Mouse (Mus musculus) retina, postnatal 1 day (tissue): ENCODE data around the gene Tcf21.
A peak's percentile ranks its signal among the peaks of the same experiment; 100 is the strongest.

Experiments
- DNase-seq: peaks from one replicate; pipeline ENCODE4 v3.0.0-alpha.2; 2012

Gene Tcf21

GRCm38 (mm10) chr10:22819871-22820590 lies at the start of gene Tcf21:
Tcf21 (minus strand) TSS chr10:22820174.
- DNase-seq, result peak; percentile 35

GRCm38 (mm10) chr10:22868386-22868918 lies 48.5 kb upstream of the Tcf21 start:
- DNase-seq, result peak; percentile 86

- no peak for DNase-seq
These were observed 47.2 kb upstream of the Tcf21 start for GRCm38 (mm10) chr10:22867210-22867609.

- DNase-seq, result peak; percentile 43
These were observed 38.1 kb upstream of the Tcf21 start for GRCm38 (mm10) chr10:22858111-22858510.

- no peak for DNase-seq
These were observed 34.4 kb upstream of the Tcf21 start for GRCm38 (mm10) chr10:22854330-22854729.

- peak; percentile 15 for DNase-seq
These were observed 25.4 kb upstream of the Tcf21 start for GRCm38 (mm10) chr10:22845351-22845750.

GRCm38 (mm10) chr10:22844731-22845130 lies 24.8 kb upstream of the Tcf21 start:
- no peak for DNase-seq

GRCm38 (mm10) chr10:22843440-22844361 lies 23.7 kb upstream of the Tcf21 start:
- DNase-seq, result peak; percentile 38

- peak; percentile 24 for DNase-seq
These were observed 22.9 kb upstream of the Tcf21 start for GRCm38 (mm10) chr10:22842781-22843439.

- DNase-seq, result peak; percentile 12
These were observed 22.1 kb upstream of the Tcf21 start for GRCm38 (mm10) chr10:22842113-22842512.

GRCm38 (mm10) chr10:22826244-22826643 lies 6.3 kb upstream of the Tcf21 start:
- DNase-seq, result no peak

GRCm38 (mm10) chr10:22822896-22823295 lies 2.9 kb upstream of the Tcf21 start:
- DNase-seq, result no peak

GRCm38 (mm10) chr10:22822486-22822885 lies 2.5 kb upstream of the Tcf21 start:
- DNase-seq, result peak; percentile 11

- peak; percentile 19 for DNase-seq
These were observed 1.7 kb upstream of the Tcf21 start for GRCm38 (mm10) chr10:22821709-22822108.

GRCm38 (mm10) chr10:22821267-22821666 lies 1.3 kb upstream of the Tcf21 start:
- DNase-seq, result peak; percentile 10

- DNase-seq, result no peak
These were observed 867 bp upstream of the Tcf21 start for GRCm38 (mm10) chr10:22820841-22821240.

GRCm38 (mm10) chr10:22819239-22819870 lies 619 bp downstream of the Tcf21 start:
- peak; percentile 58 for DNase-seq

GRCm38 (mm10) chr10:22818600-22819238 lies 1.3 kb downstream of the Tcf21 start:
- DNase-seq, result peak; percentile 67

GRCm38 (mm10) chr10:22817976-22818375 lies 2.0 kb downstream of the Tcf21 start:
- no peak for DNase-seq

- peak; percentile 24 for DNase-seq
These were observed 2.4 kb downstream of the Tcf21 start for GRCm38 (mm10) chr10:22817561-22817960.

- DNase-seq, result peak; percentile 41
These were observed 3.7 kb downstream of the Tcf21 start for GRCm38 (mm10) chr10:22816237-22816762.
